Mouse (Mus musculus): ENCODE measurements around the gene Trmt13. TPM values are rescaled to one million over a fixed set of nuclear protein-coding genes. Genes with fewer than 3 reads are reported as not detected.

Gene Trmt13
- total and polyA plus RNA-seq, 3 experiments = 12.0 to 15.5 TPM; not detected in 1

- Histone ChIP-seq H3K9ac (ENCODE audit: control insufficient read depth, low read depth, low read length, poor library complexity, severe bottlenecking) (no peak overlapping the region), H3K4me3 (ENCODE audit: control insufficient read depth in 1 of 2, insufficient read depth in 1 of 2, low read depth in 2 of 2, low read length in 2 of 2) (no peak overlapping the region), H3K27me3 (ENCODE audit: control insufficient read depth in 1 of 2, insufficient read depth in 2 of 2, low read length in 2 of 2) (no peaks in the 10 kb centered on the region), H3K36me3 (ENCODE audit: control insufficient read depth in 1 of 2, insufficient read depth in 2 of 2, low read length in 2 of 2) (peaks cover 8 to 22% of the 10 kb centered on the region in 2 experiments), H3K4me1 (ENCODE audit: control insufficient read depth in 1 of 2, insufficient read depth in 2 of 2, low read length in 2 of 2) (peaks cover 2 to 3% of the 10 kb centered on the region in 2 experiments), H3K9me3 (replicated peaks; ENCODE audit: insufficient read depth, low read length) (no peaks in the 10 kb centered on the region), H3K79me2 (ENCODE audit: control insufficient read depth, insufficient read depth, low read length, poor library complexity) (peaks cover 29% of the 10 kb centered on the region), H3K27ac (ENCODE audit: control insufficient read depth, low read depth, low read length) (no peak overlapping the region)
- TF ChIP-seq MAX (IDR thresholded peaks at IDR 0.05; ENCODE audit: low read length) = no peak
- no peak for TF ChIP-seq MAZ (IDR thresholded peaks at IDR 0.05; ENCODE audit: low read depth, low read length)
- TF ChIP-seq POLR2AphosphoS5 (IDR thresholded peaks at IDR 0.05; ENCODE audit: borderline replicate concordance, low read depth, low read length) = no peak
- no peak for TF ChIP-seq TAL1 (IDR thresholded peaks at IDR 0.05; ENCODE audit: low read length)
- no peak for TF ChIP-seq RAD21 (IDR thresholded peaks at IDR 0.05; ENCODE audit: low read depth, low read length)
- no peak for TF ChIP-seq ZMIZ1 (IDR thresholded peaks at IDR 0.05; ENCODE audit: low read depth, low read length)
- DNase-seq (ENCODE audit: low read depth, low spot score) = no peak
These were observed 34.4 kb upstream of the Trmt13 start for GRCm38 (mm10) chr3:116648805-116649204.

- Histone ChIP-seq H3K27me3 (ENCODE audit: control insufficient read depth in 1 of 2, insufficient read depth in 2 of 2, low read length in 2 of 2) (no peaks in the 10 kb centered on the region), H3K4me3 (ENCODE audit: control insufficient read depth in 1 of 2, insufficient read depth in 1 of 2, low read depth in 2 of 2, low read length in 2 of 2) (no peak overlapping the region), H3K79me2 (ENCODE audit: control insufficient read depth, insufficient read depth, low read length, poor library complexity) (peaks cover 8% of the 10 kb centered on the region), H3K9me3 (replicated peaks; ENCODE audit: insufficient read depth, low read length) (no peaks in the 10 kb centered on the region), H3K4me1 (ENCODE audit: control insufficient read depth in 1 of 2, insufficient read depth in 2 of 2, low read length in 2 of 2) (peaks cover 0 to 8% of the 10 kb centered on the region in 2 experiments; a peak in 3 of 4 replicates), H3K27ac (ENCODE audit: control insufficient read depth, low read depth, low read length) (no peak overlapping the region), H3K36me3 (ENCODE audit: control insufficient read depth in 1 of 2, insufficient read depth in 2 of 2, low read length in 2 of 2) (peaks cover 15 to 32% of the 10 kb centered on the region in 2 experiments), H3K9ac (ENCODE audit: control insufficient read depth, low read depth, low read length, poor library complexity, severe bottlenecking) (no peak overlapping the region)
- TF ChIP-seq TCF12 (IDR thresholded peaks at IDR 0.05; ENCODE audit: low read depth, low read length) = no peak
- no peak for TF ChIP-seq MAZ (IDR thresholded peaks at IDR 0.05; ENCODE audit: low read depth, low read length)
- no peak for TF ChIP-seq GATA1 (IDR thresholded peaks at IDR 0.05; ENCODE audit: low read depth, low read length)
- no peak for TF ChIP-seq ELF1 (IDR thresholded peaks at IDR 0.05; ENCODE audit: low read depth, low read length)
- TF ChIP-seq ETS1 (IDR thresholded peaks at IDR 0.05; ENCODE audit: low read depth, low read length) = no peak
- no peak for TF ChIP-seq POLR2AphosphoS5 (IDR thresholded peaks at IDR 0.05; ENCODE audit: borderline replicate concordance, low read depth, low read length)
- TF ChIP-seq JUND (IDR thresholded peaks at IDR 0.05; ENCODE audit: low read depth, low read length) = no peak
- TF ChIP-seq ZKSCAN1 (IDR thresholded peaks at IDR 0.05; ENCODE audit: low read depth, low read length) = no peak
- no peak for TF ChIP-seq CHD1 (IDR thresholded peaks at IDR 0.05; ENCODE audit: low read depth, low read length)
- TF ChIP-seq NRF1 (IDR thresholded peaks at IDR 0.05; ENCODE audit: insufficient read depth, low read depth, low read length, poor library complexity, severe bottlenecking) = no peak
- no peak for TF ChIP-seq ZNF384 (IDR thresholded peaks at IDR 0.05; ENCODE audit: low read depth, low read length)
- no peak for TF ChIP-seq UBTF (IDR thresholded peaks at IDR 0.05; ENCODE audit: borderline replicate concordance, insufficient read depth, low read depth, low read length)
- TF ChIP-seq ZMIZ1 (IDR thresholded peaks at IDR 0.05; ENCODE audit: low read depth, low read length) = no peak
- DNase-seq (ENCODE audit: low read depth, low spot score) = no peak
These were observed 32.0 kb upstream of the Trmt13 start for GRCm38 (mm10) chr3:116646387-116646786.

Measured in MEL (cell line).